Mouse (Mus musculus): ENCODE results near the gene Klrb1b. TPM values are rescaled to one million over a fixed set of nuclear protein-coding genes. Genes with fewer than 3 reads are reported as not detected.
A peak's percentile ranks its signal among the peaks of the same experiment; 100 is the strongest.
"Not testable (repeated sequence)": the region's sequence is repeated elsewhere in the genome, so short reads cannot be mapped to it uniquely, and the experiment has no call there.

Gene Klrb1b
- total and polyA plus RNA-seq, 3 experiments, result 0.05 TPM; not detected in 2

- H3K36me3 ChIP-seq (replicated peaks), result no peaks in the 10 kb centered on the region
- H3K27me3 ChIP-seq (ENCODE audit: insufficient read depth, low read length), result no peaks in the 10 kb centered on the region
- DNase-seq (ENCODE audit: low spot score), result no peak
- H3K9me3 ChIP-seq (replicated peaks), result peaks cover 21% of the 10 kb centered on the region
- TF ChIP-seq TAL1 (conservative IDR thresholded peaks at IDR 0.05; ENCODE audit: low read depth, low read length) (no peak), GATA2 (IDR thresholded peaks at IDR 0.05; ENCODE audit: borderline replicate concordance, low read depth, low read length) (no peak), CTCF (IDR thresholded peaks at IDR 0.05; ENCODE audit: low read depth, low read length) (no peak), POLR2AphosphoS5 (IDR thresholded peaks at IDR 0.05; ENCODE audit: insufficient replicate concordance, low read depth, low read length) (no peak), GATA1 (IDR thresholded peaks at IDR 0.05; ENCODE audit: borderline replicate concordance, low read length) (no peak)
- no peaks in the 10 kb centered on the region for H3K4me1 ChIP-seq (ENCODE audit: insufficient read depth, low read depth, low read length)
- H3K4me3 ChIP-seq (ENCODE audit: low read depth, low read length), result no peak overlapping the region
- ATAC-seq (ENCODE audit: extremely low read depth, insufficient number of reproducible peaks, low FRiP score, poor library complexity, severe bottlenecking), result no peak
Observed at GRCm38 (mm10) chr6:128833046-128833445, 6.9 kb upstream of the Klrb1b start.

- Histone ChIP-seq H3K27me3 (ENCODE audit: insufficient read depth, low read length) (no peaks in the 10 kb centered on the region), H3K9me3 (replicated peaks) (peaks cover 20% of the 10 kb centered on the region), H3K4me1 (ENCODE audit: insufficient read depth, low read depth, low read length) (no peaks in the 10 kb centered on the region), H3K4me3 (ENCODE audit: low read depth, low read length) (no peak overlapping the region), H3K36me3 (replicated peaks) (no peaks in the 10 kb centered on the region)
- TF ChIP-seq GATA2 (IDR thresholded peaks at IDR 0.05; ENCODE audit: borderline replicate concordance, low read depth, low read length) (no peak), TAL1 (conservative IDR thresholded peaks at IDR 0.05; ENCODE audit: low read depth, low read length) (no peak), POLR2AphosphoS5 (IDR thresholded peaks at IDR 0.05; ENCODE audit: insufficient replicate concordance, low read depth, low read length) (no peak), GATA1 (IDR thresholded peaks at IDR 0.05; ENCODE audit: borderline replicate concordance, low read length) (no peak)
- ATAC-seq (ENCODE audit: extremely low read depth, insufficient number of reproducible peaks, low FRiP score, poor library complexity, severe bottlenecking), result no peak
- no peak for DNase-seq (ENCODE audit: low spot score)
Observed at GRCm38 (mm10) chr6:128829837-128830236, 3.7 kb upstream of the Klrb1b start.

DNA sequence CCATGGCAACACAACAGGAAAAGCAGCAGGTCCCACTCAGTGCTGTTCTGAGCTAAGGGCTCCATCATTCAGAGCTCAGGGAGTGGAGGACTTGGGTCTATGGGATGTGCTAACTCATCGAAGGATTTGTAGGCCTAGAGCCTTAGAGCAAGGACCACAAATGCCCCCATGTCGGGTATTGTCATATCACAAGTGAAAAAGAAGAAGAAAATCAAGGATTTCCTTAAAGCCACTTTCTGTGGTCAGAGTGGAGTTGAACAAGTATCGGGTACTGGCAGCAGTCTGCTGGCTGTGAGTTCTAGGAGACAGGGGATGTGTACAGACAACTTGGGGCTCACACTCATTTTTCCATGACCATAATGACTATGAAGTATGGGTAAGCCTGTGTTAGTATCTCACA, 650 bp upstream of the Klrb1b start:
- H3K36me3 ChIP-seq (replicated peaks), result no peaks in the 10 kb centered on the region
- ATAC-seq (ENCODE audit: extremely low read depth, insufficient number of reproducible peaks, low FRiP score, poor library complexity, severe bottlenecking) (no peak), DNase-seq (ENCODE audit: low spot score) (no peak)
- no peaks in the 10 kb centered on the region for H3K27me3 ChIP-seq (ENCODE audit: insufficient read depth, low read length)
- no peaks in the 10 kb centered on the region for H3K4me1 ChIP-seq (ENCODE audit: insufficient read depth, low read depth, low read length)
- TF ChIP-seq GATA2 (IDR thresholded peaks at IDR 0.05; ENCODE audit: borderline replicate concordance, low read depth, low read length) (no peak), CTCF (IDR thresholded peaks at IDR 0.05; ENCODE audit: low read depth, low read length) (no peak), GATA1 (IDR thresholded peaks at IDR 0.05; ENCODE audit: borderline replicate concordance, low read length) (no peak), TAL1 (conservative IDR thresholded peaks at IDR 0.05; ENCODE audit: low read depth, low read length) (no peak), POLR2AphosphoS5 (IDR thresholded peaks at IDR 0.05; ENCODE audit: insufficient replicate concordance, low read depth, low read length) (no peak)
- H3K4me3 ChIP-seq (ENCODE audit: low read depth, low read length), result no peak overlapping the region
- H3K9me3 ChIP-seq (replicated peaks), result peaks cover 12% of the 10 kb centered on the region

GRCm38 (mm10) chr6:128818083-128818802, 7.9 kb downstream of the Klrb1b start:
- Histone ChIP-seq H3K4me1 (ENCODE audit: insufficient read depth, low read depth, low read length) (no peaks in the 10 kb centered on the region), H3K36me3 (replicated peaks) (no peaks in the 10 kb centered on the region), H3K9me3 (replicated peaks) (peaks cover 11% of the 10 kb centered on the region), H3K27me3 (ENCODE audit: insufficient read depth, low read length) (no peaks in the 10 kb centered on the region), H3K4me3 (ENCODE audit: low read depth, low read length) (no peak overlapping the region)
- no peak for DNase-seq (ENCODE audit: low spot score)
- no peak for ATAC-seq (ENCODE audit: extremely low read depth, insufficient number of reproducible peaks, low FRiP score, poor library complexity, severe bottlenecking)
- TF ChIP-seq CTCF (IDR thresholded peaks at IDR 0.05; ENCODE audit: low read depth, low read length) (no peak), TAL1 (conservative IDR thresholded peaks at IDR 0.05; ENCODE audit: low read depth, low read length) (no peak), GATA2 (IDR thresholded peaks at IDR 0.05; ENCODE audit: borderline replicate concordance, low read depth, low read length) (no peak), POLR2AphosphoS5 (IDR thresholded peaks at IDR 0.05; ENCODE audit: insufficient replicate concordance, low read depth, low read length) (no peak), GATA1 (IDR thresholded peaks at IDR 0.05; ENCODE audit: borderline replicate concordance, low read length) (no peak)

DNA sequence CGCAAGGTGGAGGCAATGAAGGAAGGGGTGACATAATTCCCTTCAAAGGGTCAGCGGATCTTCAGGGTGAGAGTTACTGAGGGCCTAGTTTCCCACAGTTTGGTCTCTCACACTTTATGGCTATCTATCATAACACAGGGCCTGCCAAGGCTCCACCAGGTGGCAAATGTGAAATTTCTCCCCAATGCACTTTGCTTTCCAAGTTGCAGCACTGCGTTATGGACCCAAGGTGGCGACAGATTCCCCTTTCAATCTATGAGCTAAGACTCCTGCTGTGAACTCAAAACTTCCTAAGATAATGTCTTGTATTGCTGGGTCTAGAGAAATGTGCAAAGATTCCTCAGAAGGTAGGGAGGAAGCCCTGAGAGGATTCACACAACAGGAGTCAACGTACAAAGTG, 17.6 kb downstream of the Klrb1b start:
- Histone ChIP-seq H3K4me1 (ENCODE audit: insufficient read depth, low read depth, low read length) (no peaks in the 10 kb centered on the region), H3K4me3 (ENCODE audit: low read depth, low read length) (no peak overlapping the region), H3K36me3 (replicated peaks) (no peaks in the 10 kb centered on the region), H3K9me3 (replicated peaks) (peaks cover 14% of the 10 kb centered on the region), H3K27me3 (ENCODE audit: insufficient read depth, low read length) (no peaks in the 10 kb centered on the region)
- TF ChIP-seq POLR2AphosphoS5 (IDR thresholded peaks at IDR 0.05; ENCODE audit: insufficient replicate concordance, low read depth, low read length) (no peak), TAL1 (conservative IDR thresholded peaks at IDR 0.05; ENCODE audit: low read depth, low read length) (no peak), GATA1 (IDR thresholded peaks at IDR 0.05; ENCODE audit: borderline replicate concordance, low read length) (no peak), CTCF (IDR thresholded peaks at IDR 0.05; ENCODE audit: low read depth, low read length) (no peak), GATA2 (IDR thresholded peaks at IDR 0.05; ENCODE audit: borderline replicate concordance, low read depth, low read length) (no peak)
- ATAC-seq (ENCODE audit: extremely low read depth, insufficient number of reproducible peaks, low FRiP score, poor library complexity, severe bottlenecking) (no peak), DNase-seq (ENCODE audit: low spot score) (no peak)

DNA sequence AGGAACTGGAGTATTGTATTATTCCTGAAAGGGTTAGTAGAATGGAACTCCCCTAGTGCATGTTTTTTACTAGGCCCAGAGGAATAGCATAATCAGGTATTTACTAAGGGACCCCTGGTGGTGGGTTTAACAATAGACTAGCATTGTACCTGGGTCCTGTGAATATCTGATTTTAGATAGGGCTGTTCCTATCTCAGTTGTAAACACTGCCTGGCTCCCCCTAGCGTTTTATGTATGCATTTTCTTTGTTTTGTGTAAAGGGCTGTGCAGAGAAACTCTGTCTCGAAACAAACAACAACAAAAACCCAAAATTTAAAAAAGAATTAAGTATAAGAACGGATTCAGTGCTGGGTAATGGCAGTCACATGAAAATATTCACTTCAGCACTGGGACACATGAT, 19.1 kb downstream of the Klrb1b start:
- no peak overlapping the region for H3K4me3 ChIP-seq (ENCODE audit: low read depth, low read length)
- peaks cover 3% of the 10 kb centered on the region; the same call in 1 of the 2 replicates for H3K4me1 ChIP-seq (ENCODE audit: insufficient read depth, low read depth, low read length)
- H3K27me3 ChIP-seq (ENCODE audit: insufficient read depth, low read length), result no peaks in the 10 kb centered on the region
- TF ChIP-seq POLR2AphosphoS5 (IDR thresholded peaks at IDR 0.05; ENCODE audit: insufficient replicate concordance, low read depth, low read length) (no peak), TAL1 (conservative IDR thresholded peaks at IDR 0.05; ENCODE audit: low read depth, low read length) (no peak), GATA2 (IDR thresholded peaks at IDR 0.05; ENCODE audit: borderline replicate concordance, low read depth, low read length) (no peak), CTCF (IDR thresholded peaks at IDR 0.05; ENCODE audit: low read depth, low read length) (no peak), GATA1 (IDR thresholded peaks at IDR 0.05; ENCODE audit: borderline replicate concordance, low read length) (no peak)
- ATAC-seq (ENCODE audit: extremely low read depth, insufficient number of reproducible peaks, low FRiP score, poor library complexity, severe bottlenecking), result no peak
- peaks cover 22% of the 10 kb centered on the region for H3K9me3 ChIP-seq (replicated peaks)
- H3K36me3 ChIP-seq (replicated peaks), result no peaks in the 10 kb centered on the region
- DNase-seq (ENCODE audit: low spot score), result no peak

DNA sequence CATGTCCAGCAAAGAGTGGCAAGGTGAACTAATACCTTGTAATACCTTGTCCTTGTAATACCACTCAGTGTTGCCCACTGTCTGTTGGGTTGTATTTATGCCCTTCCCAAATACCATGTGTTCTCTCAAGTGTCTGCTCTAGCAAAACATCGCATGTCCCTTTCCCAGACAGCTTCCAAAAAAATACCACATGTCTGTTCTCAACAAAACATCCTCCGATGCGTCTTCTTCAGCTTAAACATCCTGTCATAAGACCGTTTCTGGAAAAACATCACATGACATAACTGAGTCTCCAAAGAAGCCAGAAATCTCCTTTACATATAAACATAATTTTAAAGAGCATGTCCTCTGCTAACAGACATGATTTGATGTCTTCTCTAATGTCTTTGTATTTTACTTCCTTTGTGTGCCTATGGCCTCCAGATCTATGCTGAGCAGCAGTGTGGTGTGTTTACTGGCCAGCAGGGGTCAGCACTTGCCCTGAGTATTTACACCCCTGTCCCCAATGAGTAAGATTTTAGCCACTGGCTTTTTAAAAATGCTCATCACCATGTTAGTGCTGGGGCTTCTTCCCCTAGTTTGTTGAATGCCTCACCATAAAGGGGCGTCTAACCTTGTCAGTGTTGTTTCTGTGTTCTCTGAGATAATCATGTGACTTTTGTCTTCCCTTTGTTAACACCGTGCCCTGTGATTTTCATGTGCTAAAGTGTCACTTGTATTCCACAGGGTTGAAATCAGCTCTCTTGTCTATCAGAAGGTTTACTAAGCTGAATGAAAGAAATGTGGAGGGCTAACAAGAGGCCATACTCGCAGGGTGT, 21.1 kb downstream of the Klrb1b start:
- DNase-seq (ENCODE audit: low spot score); H3K27me3 ChIP-seq (ENCODE audit: insufficient read depth, low read length); H3K4me1 ChIP-seq (ENCODE audit: insufficient read depth, low read depth, low read length); H3K36me3 ChIP-seq (replicated peaks); H3K4me3 ChIP-seq (ENCODE audit: low read depth, low read length): not testable (repeated sequence)
- peaks cover 17% of the 10 kb centered on the region for H3K9me3 ChIP-seq (replicated peaks)
- peak; percentile 43 for ATAC-seq (ENCODE audit: extremely low read depth, insufficient number of reproducible peaks, low FRiP score, poor library complexity, severe bottlenecking)

All from G1E (cell line).